Mouse (Mus musculus) limb, embryonic 10.5 days (tissue): ENCODE measurements around the gene Echdc3. TPM values are rescaled to one million over a fixed set of nuclear protein-coding genes. Genes with fewer than 3 reads are reported as not detected.

ENCODE experiments used
- DNase-seq: peaks from one replicate; pipeline ENCODE4 v3.0.0-alpha.2; 2017; ENCODE audit warnings: low spot score
- H3K27ac ChIP-seq: fragments of 300-500 bp; sonication (generic); 2 replicates; pipeline ENCODE4 v1.5.1; 2016; ENCODE audit warnings: mild to moderate bottlenecking
- H3K27me3 ChIP-seq: fragments of 300-500 bp; sonication (generic); 2 replicates; pipeline ENCODE4 v1.6.1; 2016; ENCODE audit warnings: low read depth, mild to moderate bottlenecking; ENCODE audit not compliant: poor library complexity, severe bottlenecking
- H3K36me3 ChIP-seq: fragments of 300-500 bp; sonication (generic); 2 replicates; pipeline ENCODE4 v1.6.1; 2016; ENCODE audit warnings: mild to moderate bottlenecking, moderate library complexity
- H3K4me1 ChIP-seq: fragments of 300-500 bp; sonication (generic); 2 replicates; pipeline ENCODE4 v1.6.1; 2016
- H3K4me3 ChIP-seq: fragments of 300-500 bp; sonication (generic); 2 replicates; pipeline ENCODE4 v1.5.1; 2016; ENCODE audit warnings: mild to moderate bottlenecking, moderate library complexity
- H3K9me3 ChIP-seq: fragments of 300-500 bp; sonication (generic); replicated peaks from 2 replicates; pipeline ENCODE4 v1.6.1; 2016; ENCODE audit warnings: mild to moderate bottlenecking
- WGBS: fragments of 180-500 bp; shearing (Covaris S2); methylation state at CpG from one replicate; pipeline ENCODE4 v1.1.7; 2016; 5-methylcytosine and 5-hydroxymethylcytosine counted together
- polyA plus RNA-seq: library from polyadenylated mRNA; unstranded; fragments of >200 nt; fragmentation: Nextera tagmentation; extraction: Ambion mirVana; gene quantifications from 2 replicates; pipeline ENCODE4 v1.2.1, GENCODE M21; 2016

The Echdc3 gene
- polyA plus RNA-seq, 1 experiment from 2014 or later: 4.0 TPM

DNA sequence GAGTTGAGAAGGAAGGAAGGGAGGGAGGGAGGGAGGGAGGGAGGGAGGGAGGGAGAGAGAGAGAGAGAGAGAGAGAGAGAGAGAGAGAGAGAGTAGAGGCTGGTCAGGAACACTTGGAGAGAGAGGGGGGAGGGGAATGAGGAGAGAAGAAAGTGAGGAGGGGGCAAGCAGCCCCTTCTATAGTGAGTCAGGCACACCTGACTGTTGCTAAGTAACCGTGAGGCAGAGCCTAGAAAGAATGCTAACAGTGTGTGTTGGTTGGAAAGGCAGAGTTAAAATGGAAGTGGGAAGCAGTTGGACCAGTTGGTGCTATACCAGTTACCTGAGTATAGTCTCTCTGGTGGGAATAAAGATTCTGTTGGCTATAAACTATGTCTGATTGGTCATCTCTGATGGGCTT is 27.2 kb upstream of the Echdc3 start:
- Histone ChIP-seq H3K36me3 (no peaks in the 10 kb centered on the region), H3K4me3 (no peak overlapping the region), H3K27ac (no peak overlapping the region), H3K27me3 (no peaks in the 10 kb centered on the region), H3K4me1 (peaks cover 3% of the 10 kb centered on the region; the same call in 1 of the 2 replicates), H3K9me3 (no peaks in the 10 kb centered on the region)
- WGBS: 66% methylated on average over 1 of the region's 1 CpGs
- no peak for DNase-seq

DNA sequence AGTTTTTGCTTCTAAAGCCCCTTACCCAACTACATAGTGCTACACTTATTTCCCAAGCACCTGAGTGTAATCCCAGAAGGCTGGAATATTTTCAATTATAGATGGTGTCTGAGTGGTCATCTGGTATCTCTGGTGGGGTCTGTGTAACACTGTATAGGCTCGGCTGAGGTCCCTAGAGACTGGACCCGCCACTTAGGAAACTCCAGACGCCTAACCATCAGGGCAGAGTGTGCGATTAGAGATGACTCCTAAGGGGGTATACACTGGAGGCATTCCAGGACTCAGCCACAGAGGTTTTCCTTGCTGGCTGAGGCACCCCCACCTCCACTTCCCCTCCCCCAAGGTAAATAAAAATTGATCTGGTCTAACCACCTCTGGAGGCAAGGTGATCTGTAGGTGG is 26.5 kb upstream of the Echdc3 start:
- Histone ChIP-seq H3K36me3 (no peaks in the 10 kb centered on the region), H3K27me3 (no peaks in the 10 kb centered on the region), H3K4me1 (peaks cover 3% of the 10 kb centered on the region; the same call in 1 of the 2 replicates), H3K9me3 (no peaks in the 10 kb centered on the region), H3K4me3 (no peak overlapping the region), H3K27ac (no peak overlapping the region)
- 82% methylated on average over 4 of the region's 4 CpGs for WGBS
- DNase-seq: no peak

DNA sequence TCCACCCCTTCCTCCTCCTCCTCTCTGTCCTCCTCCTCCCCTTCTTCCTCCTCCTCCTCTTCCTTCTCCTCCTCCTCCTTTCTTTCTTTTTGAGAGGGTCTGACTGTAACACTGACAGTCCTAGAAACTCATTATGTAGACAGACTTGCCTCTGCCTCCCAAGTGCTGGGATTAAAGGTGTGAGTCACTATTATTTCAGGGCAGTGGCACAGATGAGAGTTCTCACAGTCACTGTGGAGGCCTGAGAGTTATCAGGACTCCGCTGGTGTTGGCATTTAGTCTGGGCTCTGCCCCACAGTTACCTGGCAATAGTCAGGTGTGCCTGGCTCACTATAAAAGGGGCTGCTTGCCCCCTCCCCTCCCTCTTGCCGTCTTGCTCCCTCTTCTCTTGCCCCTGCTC is 25.8 kb upstream of the Echdc3 start:
- WGBS: 57% methylated on average over 2 of the region's 2 CpGs

DNA sequence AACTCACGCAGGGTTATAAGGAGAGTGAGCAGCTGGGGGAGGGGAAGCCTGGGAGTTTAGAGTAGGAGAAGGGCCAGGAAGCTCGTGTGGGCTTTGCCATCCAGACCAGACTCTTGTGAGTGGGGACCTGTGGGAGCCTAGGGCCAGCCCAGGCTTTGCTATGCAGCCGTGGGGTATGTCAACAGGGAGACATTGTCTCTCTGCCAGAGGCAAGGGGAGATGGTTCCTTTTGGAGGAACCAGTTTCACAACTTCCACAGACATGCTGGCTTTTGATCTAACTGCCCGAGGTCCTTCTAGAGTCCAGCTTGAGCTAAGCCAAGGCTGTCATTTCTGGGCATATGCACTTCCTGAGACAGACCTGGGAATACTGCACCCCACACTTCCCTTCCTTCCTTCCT is 25.4 kb upstream of the Echdc3 start:
- 58% methylated on average over 4 of the region's 4 CpGs for WGBS
- no peak for DNase-seq

More for the DNA sequence above, 25.8 kb upstream of the Echdc3 start:
- DNase-seq: no peak
- no peaks in the 10 kb centered on the region for H3K27me3 ChIP-seq
- no peaks in the 10 kb centered on the region for H3K9me3 ChIP-seq
- no peak overlapping the region for H3K27ac ChIP-seq
- no peak overlapping the region for H3K4me3 ChIP-seq
- no peaks in the 10 kb centered on the region for H3K36me3 ChIP-seq
- H3K4me1 ChIP-seq: peaks cover 3% of the 10 kb centered on the region; the same call in 1 of the 2 replicates

DNA sequence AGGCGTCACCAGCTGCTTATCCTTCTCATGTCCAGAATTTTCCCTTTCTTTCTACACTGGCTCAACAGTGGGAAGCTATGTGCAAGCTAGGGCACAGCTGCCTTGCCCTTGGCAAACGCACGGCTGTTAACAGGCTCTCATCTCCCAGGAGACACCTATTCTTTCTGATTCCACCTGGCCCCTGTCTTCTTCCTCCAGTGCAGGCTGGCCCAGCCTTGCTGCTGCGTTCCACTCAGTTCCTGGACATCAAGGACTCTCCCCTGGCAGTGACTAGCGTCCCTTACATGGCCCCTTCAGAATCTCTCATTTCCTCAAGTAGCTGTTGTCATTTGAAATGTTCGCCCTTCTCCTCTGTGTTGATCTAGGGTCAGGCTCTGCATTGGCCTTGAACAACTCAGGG is 20.5 kb upstream of the Echdc3 start:
- DNase-seq: no peak
- 77% methylated on average over 6 of the region's 6 CpGs for WGBS
- Histone ChIP-seq H3K4me3 (no peak overlapping the region), H3K36me3 (no peaks in the 10 kb centered on the region), H3K27ac (no peak overlapping the region), H3K9me3 (no peaks in the 10 kb centered on the region), H3K4me1 (peaks cover 3% of the 10 kb centered on the region; the same call in 1 of the 2 replicates), H3K27me3 (no peaks in the 10 kb centered on the region)

More for the DNA sequence above, 25.4 kb upstream of the Echdc3 start:
- H3K4me1 ChIP-seq: peaks cover 3% of the 10 kb centered on the region; the same call in 1 of the 2 replicates
- H3K36me3 ChIP-seq: no peaks in the 10 kb centered on the region
- no peaks in the 10 kb centered on the region for H3K27me3 ChIP-seq
- no peak overlapping the region for H3K27ac ChIP-seq
- H3K9me3 ChIP-seq: no peaks in the 10 kb centered on the region
- H3K4me3 ChIP-seq: no peak overlapping the region

DNA sequence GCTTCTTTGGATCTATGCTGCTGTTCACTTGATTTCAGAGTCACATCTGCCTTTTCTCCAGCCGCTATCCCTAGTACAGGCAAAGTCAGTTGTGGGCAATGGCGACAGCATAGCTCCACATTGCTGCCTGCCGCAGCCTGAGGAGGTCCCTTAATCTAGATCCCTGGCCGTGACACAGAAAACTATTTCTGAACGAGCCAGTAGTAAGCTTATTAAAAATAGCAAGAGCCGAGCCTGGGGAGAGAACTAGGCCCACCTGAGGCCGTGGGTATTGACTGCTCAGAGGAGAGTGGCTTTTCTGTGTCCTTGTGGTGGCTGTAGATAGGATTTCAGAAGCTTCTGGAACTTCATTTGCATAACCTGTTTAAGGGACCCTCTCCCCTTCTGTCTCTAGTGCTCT is 19.9 kb upstream of the Echdc3 start:
- WGBS: 89% methylated on average over 7 of the region's 7 CpGs
- no peak overlapping the region for H3K27ac ChIP-seq
- no peaks in the 10 kb centered on the region for H3K9me3 ChIP-seq
- H3K4me1 ChIP-seq: no peaks in the 10 kb centered on the region
- H3K4me3 ChIP-seq: no peak overlapping the region
- no peaks in the 10 kb centered on the region for H3K36me3 ChIP-seq
- no peaks in the 10 kb centered on the region for H3K27me3 ChIP-seq
- DNase-seq: no peak

DNA sequence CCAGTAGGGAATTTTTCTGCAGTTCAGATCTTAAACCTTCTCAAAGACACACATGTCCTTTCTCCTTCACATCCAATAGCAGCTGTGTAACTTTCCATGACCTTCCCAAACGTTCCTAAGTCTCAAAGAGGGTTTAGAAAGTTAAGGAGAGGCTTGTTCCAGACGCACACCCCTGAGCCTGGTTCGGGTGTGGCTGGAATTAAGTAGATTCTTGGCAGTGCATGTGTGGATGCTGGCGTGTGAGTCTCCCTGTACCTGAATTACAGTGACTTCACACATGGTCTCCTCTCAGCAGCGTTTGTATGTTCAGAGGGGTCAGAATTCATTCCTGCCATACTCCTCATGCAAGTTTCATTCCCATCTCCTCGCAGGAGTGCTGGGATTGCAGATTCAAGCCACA is 18.0 kb upstream of the Echdc3 start:
- Histone ChIP-seq H3K9me3 (no peaks in the 10 kb centered on the region), H3K4me1 (no peaks in the 10 kb centered on the region), H3K27me3 (no peaks in the 10 kb centered on the region), H3K36me3 (no peaks in the 10 kb centered on the region), H3K4me3 (no peak overlapping the region), H3K27ac (no peak overlapping the region)
- no peak for DNase-seq
- 83% methylated on average over 6 of the region's 6 CpGs for WGBS

DNA sequence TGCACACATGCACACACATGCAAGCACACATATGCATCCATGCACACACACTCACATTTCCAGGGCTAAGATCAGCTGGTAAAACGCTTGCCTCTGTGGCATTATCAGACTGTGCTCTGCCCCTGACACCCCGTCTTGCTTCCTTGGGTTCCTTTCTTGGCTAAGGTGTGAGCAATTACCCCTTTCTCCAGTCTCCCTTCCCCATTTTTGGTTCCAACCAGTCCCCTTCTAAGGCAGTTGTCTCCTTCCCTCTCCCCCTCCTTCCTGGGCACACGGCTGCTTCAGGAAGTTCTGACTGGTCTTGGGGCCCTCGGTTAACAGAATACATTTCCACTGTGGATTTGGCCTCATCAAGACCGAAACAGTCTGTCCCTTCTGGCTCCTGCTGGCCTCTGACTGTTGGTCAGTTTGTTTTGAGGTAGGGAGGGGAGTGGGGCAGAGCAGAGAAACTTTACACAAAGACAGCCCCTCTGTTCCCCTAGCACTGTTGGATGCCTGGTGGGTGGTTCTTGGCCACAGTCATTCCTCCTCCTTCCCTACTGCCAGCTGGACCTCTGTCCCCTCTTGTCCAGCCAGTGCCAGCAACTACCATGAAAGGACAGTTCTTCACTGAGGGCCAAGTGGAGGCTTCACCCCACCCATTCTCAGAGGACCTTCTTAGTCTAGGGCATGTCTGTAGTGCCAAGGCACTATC is 16.9 kb upstream of the Echdc3 start:
- H3K36me3 ChIP-seq: no peaks in the 10 kb centered on the region
- no peak for DNase-seq
- no peak overlapping the region for H3K27ac ChIP-seq
- no peaks in the 10 kb centered on the region for H3K4me1 ChIP-seq
- whole genome bisulfite sequencing: 78% methylated on average over 5 of the region's 5 CpGs
- H3K4me3 ChIP-seq: no peak overlapping the region
- H3K27me3 ChIP-seq: no peaks in the 10 kb centered on the region
- no peaks in the 10 kb centered on the region for H3K9me3 ChIP-seq

DNA sequence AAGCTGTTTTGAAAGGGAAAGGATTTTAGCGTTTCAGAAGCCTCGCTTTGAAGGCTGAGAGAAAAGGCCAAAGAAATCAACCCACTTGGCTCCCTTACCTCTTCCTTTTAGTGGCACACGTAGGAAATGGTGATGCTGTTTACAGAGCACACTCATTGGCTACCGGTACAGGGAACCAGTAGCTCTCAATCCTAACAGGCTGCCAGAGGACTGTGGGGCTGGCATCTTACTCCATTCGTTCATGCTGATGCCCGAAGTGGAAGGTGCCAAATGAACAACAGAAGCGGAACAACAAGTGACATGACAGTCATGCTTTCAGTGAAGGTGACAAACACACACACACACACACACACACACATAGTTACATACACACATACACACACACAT is 14.2 kb upstream of the Echdc3 start:
- no peaks in the 10 kb centered on the region for H3K9me3 ChIP-seq
- 88% methylated on average over 7 of the region's 7 CpGs for WGBS
- no peak overlapping the region for H3K4me3 ChIP-seq
- H3K36me3 ChIP-seq: no peaks in the 10 kb centered on the region
- H3K27ac ChIP-seq: no peak overlapping the region
- no peaks in the 10 kb centered on the region for H3K27me3 ChIP-seq
- no peaks in the 10 kb centered on the region for H3K4me1 ChIP-seq
- DNase-seq: no peak

DNA sequence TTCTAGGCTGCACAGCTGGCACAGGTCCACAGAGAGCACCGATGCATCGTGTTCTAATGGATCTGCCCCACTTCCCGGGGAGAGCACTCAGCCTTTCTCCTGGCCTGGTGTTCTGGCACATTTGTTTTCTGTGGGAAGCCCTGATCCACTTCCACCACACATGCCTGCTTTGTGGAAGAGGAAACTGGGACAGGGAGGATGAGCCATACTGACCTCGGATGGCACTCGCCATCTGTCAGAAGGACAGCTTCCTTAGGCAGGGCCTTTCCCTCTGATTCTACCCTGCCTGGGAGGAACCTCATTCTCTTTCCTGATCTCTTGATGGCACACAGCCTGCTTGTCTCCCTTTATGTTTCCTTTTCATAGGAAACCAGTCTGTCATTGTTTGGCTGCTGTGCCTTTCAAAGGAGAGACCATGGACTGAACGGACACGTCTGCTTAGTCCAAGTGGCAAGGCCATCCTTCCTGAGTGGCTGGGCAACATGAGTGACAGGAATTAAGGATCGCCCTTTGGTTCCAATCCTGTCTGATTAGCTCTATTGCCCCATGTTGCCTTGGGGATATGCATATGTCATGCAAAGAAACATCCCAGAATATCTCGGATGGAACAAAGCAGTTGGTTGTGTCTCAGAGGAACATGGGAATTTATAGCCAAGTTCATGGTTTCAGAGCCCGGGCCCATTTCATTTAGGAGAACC is 13.7 kb upstream of the Echdc3 start:
- Histone ChIP-seq H3K27ac (no peak overlapping the region), H3K27me3 (no peaks in the 10 kb centered on the region), H3K4me1 (no peaks in the 10 kb centered on the region)

DNA sequence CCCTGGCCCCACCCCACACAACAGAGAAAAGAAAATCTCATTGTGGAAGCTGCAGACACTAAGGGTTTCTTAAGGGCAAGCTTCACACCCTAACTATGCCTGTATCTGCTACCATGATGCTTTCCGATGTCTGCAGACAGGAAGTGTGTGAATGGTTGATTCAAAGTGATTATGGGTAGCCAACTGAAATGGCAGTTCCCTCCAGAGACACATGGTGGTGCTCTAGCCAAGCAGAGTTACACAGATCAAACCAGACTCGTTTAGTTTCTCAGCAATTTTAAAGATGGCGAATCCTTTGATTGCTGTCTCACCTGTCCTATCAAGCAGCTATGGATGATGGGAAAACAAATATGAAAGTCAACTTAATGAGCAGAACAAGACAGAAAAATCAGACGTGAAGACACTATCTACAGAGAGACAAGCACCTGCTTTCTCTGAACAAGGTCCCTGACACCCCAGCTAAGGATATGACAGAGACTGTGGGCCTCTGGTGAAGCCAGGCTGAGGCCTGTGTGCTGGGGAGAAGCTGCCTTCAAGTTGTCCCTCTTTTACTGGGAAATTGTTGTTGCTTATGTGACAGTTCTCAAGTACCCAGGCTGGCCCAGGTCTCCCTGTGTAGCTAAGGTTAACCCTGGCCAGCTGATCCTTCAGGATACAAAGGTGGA is 7.4 kb upstream of the Echdc3 start:
- H3K4me3 ChIP-seq: no peak overlapping the region
- no peaks in the 10 kb centered on the region for H3K27me3 ChIP-seq
- 24% methylated on average over 4 of the region's 4 CpGs for WGBS
- peak; percentile 64 for DNase-seq
- H3K36me3 ChIP-seq: no peaks in the 10 kb centered on the region
- H3K9me3 ChIP-seq: no peaks in the 10 kb centered on the region
- no peak overlapping the region for H3K27ac ChIP-seq
- H3K4me1 ChIP-seq: no peaks in the 10 kb centered on the region

More for the DNA sequence above, 13.7 kb upstream of the Echdc3 start:
- no peak for DNase-seq
- H3K36me3 ChIP-seq: no peaks in the 10 kb centered on the region
- no peaks in the 10 kb centered on the region for H3K9me3 ChIP-seq
- no peak overlapping the region for H3K4me3 ChIP-seq
- WGBS: 89% methylated on average over 10 of the region's 10 CpGs

DNA sequence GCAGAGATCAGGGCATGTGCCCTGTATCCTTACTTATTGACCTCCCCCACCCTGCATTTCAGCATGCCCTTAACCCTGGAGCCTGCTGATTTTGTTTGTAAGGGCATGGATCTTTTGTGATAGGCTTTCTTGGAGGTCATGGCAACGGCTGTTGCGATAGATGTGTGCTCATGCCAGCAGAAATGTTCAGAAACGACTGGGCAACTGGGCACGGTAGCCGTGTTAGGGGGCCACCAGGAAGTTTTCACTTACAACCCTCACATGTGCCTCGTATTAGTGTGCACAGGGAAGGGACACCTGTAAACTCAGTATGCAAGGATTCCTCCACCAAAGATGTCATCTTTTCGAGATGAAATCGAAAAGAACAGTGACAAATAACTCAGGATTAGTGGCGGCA is 508 bp downstream of the Echdc3 start:
- Histone ChIP-seq H3K4me1 (peaks cover 33% of the 10 kb centered on the region), H3K27ac (peak overlapping the region; percentile 84), H3K9me3 (no peaks in the 10 kb centered on the region), H3K27me3 (no peaks in the 10 kb centered on the region), H3K4me3 (peak overlapping the region; percentile 53), H3K36me3 (no peaks in the 10 kb centered on the region)
- 37% methylated on average over 9 of the region's 9 CpGs for WGBS
- peak; percentile 44 for DNase-seq

DNA sequence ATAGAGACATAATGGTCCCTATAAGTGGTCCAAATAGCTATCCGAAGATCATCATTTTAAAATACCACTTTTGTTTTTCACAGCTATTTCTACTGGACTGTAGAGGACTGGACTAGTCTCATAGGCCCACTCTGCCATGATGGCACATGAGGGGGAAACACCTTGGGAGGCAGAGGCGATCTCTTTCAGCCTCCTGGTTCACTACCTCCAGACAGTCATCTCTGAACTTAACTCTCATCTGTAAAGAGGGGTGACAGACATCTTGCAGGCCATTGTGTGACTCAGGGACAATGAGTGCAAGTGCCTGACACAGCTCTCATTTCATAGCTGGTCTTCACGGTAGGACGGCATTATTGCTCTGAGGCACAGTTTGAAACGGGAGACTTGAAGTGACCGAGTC is 2.0 kb downstream of the Echdc3 start:
- WGBS: 91% methylated on average over 6 of the region's 6 CpGs
- Histone ChIP-seq H3K4me1 (peaks cover 33% of the 10 kb centered on the region), H3K4me3 (no peak overlapping the region), H3K27ac (no peak overlapping the region), H3K27me3 (no peaks in the 10 kb centered on the region), H3K9me3 (no peaks in the 10 kb centered on the region), H3K36me3 (no peaks in the 10 kb centered on the region)
- no peak for DNase-seq
